Comparison of ENCODE assay signal across 14 mouse cellular contexts in the genomic region with DNA sequence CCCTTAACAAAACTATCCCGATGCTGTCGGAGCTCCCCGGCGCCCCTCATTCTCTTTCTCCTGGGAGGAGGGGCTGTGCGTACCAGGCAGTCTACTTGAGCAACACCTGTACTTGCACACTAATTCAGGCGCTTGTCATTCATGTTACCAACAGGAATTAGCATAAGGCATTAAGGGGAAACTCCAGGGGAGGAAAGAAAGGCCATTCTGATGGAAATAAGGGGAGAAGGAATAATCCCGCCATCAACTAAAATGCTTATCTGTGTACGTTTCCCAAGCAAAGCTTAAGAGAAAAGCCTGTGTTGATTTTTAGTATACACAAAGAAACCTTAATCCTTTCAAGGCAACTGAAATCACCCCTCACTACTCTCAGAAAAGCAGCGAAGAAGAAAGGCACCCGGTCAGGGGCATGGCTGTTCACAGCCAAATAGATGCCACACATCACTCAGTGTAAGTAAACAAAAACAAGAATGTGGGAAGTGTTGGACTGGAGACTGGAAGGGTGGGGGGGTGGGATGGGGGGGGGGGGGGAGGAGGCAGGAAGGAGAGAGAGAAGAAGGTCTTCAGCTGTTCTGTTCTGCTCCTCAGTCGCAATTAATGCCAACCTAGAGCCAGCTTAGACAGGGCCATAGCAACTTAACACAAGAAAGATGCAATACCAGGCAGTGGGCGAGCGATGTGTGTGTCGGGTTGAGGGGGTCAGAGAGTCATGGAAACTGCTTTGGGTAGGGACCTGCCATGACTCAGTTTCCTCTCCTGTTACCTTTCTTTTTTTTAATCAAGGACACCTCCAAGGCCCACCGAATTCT.
A peak's percentile ranks its signal among the peaks of the same experiment; 100 is the strongest.
DNase-seq lines count a peak whose midpoint lies in the region; ATAC-seq and TF ChIP-seq lines count a peak whose summit lies in the region.
"Had no signal": no experiment of that assay in that cellular context is flagged by ENCODE, and none has a peak within 500 bp of the region (broad histone marks: within the 10 kb centered on the region; RNA-seq: fewer than 3 reads in every experiment).

No protein-coding gene starts in this region.

- H3K9ac ChIP-seq in forebrain, postnatal 0 days: 0 out of 2 replicates have a peak overlapping the region, but pooled peaks have one; percentile 0
- no peak overlapping the region for H3K9ac ChIP-seq in limb, embryonic 15.5 days
- peak overlapping the region; percentile 29 for H3K9ac ChIP-seq in neural tube, embryonic 15.5 days (replicated peaks)
- no peak overlapping the region for H3K9ac ChIP-seq in heart, embryonic 11.5 days (ENCODE audit: low read depth, low read length)
- H3K9ac ChIP-seq: heart, embryonic 15.5 days; lung, embryonic 15.5 days had no signal

- no peaks in the 10 kb centered on the region for H3K27me3 ChIP-seq in forebrain, postnatal 0 days (ENCODE audit: insufficient read depth, low read length)
- no peaks in the 10 kb centered on the region for H3K27me3 ChIP-seq in limb, embryonic 15.5 days
- no peaks in the 10 kb centered on the region for H3K27me3 ChIP-seq in neural tube, embryonic 15.5 days (replicated peaks)
- H3K27me3 ChIP-seq in heart, embryonic 11.5 days (ENCODE audit: control insufficient read depth, insufficient read depth, low read length): no peaks in the 10 kb centered on the region
- H3K27me3 ChIP-seq: heart, embryonic 15.5 days; lung, embryonic 15.5 days had no signal

- H3K4me3 ChIP-seq in forebrain, postnatal 0 days (ENCODE audit: low read depth, low read length): peak overlapping the region; percentile 28
- no peak overlapping the region for H3K4me3 ChIP-seq in limb, embryonic 15.5 days
- peak overlapping the region; percentile 33 for H3K4me3 ChIP-seq in neural tube, embryonic 15.5 days (replicated peaks)
- H3K4me3 ChIP-seq in heart, embryonic 11.5 days (ENCODE audit: low read depth, low read length): no peak overlapping the region
- H3K4me3 ChIP-seq: heart, embryonic 15.5 days; lung, embryonic 15.5 days had no signal

- no peaks in the 10 kb centered on the region for H3K36me3 ChIP-seq in forebrain, postnatal 0 days (ENCODE audit: insufficient read depth)
- peaks cover 12% of the 10 kb centered on the region for H3K36me3 ChIP-seq in limb, embryonic 15.5 days
- no peaks in the 10 kb centered on the region for H3K36me3 ChIP-seq in neural tube, embryonic 15.5 days
- H3K36me3 ChIP-seq in heart, embryonic 11.5 days (ENCODE audit: control insufficient read depth, insufficient read depth, low read length): 0 out of 2 replicates have a peak, but pooled peaks cover 5% of the 10 kb centered on the region
- H3K36me3 ChIP-seq: heart, embryonic 15.5 days; lung, embryonic 15.5 days had no signal

- H3K27ac ChIP-seq in forebrain, postnatal 0 days (ENCODE audit: low read depth, low read length): no peak overlapping the region
- H3K27ac ChIP-seq in limb, embryonic 15.5 days: no peak overlapping the region
- H3K27ac ChIP-seq in neural tube, embryonic 15.5 days (replicated peaks): no peak overlapping the region; the same call in 1 of the 2 replicates
- H3K27ac ChIP-seq in heart, embryonic 11.5 days (ENCODE audit: low read depth, low read length): no peak overlapping the region
- H3K27ac ChIP-seq: heart, embryonic 15.5 days; lung, embryonic 15.5 days had no signal

- DNase-seq in embryo, embryonic 10.5 days (ENCODE audit: low spot score): peak; percentile 8
- no peak for DNase-seq in embryo, embryonic 11 days
- no peak for DNase-seq in forebrain, postnatal 0 days
- no peak for DNase-seq in thymus, postnatal 10 days (ENCODE audit: low spot score in 2 of 2)
- no peak for DNase-seq in yolk sac, embryonic 10.5 days (ENCODE audit: low spot score)
- DNase-seq: cerebellum, adult 9-11 months; gastrocnemius, postnatal 25 days; left cerebral cortex, postnatal 4 days had no signal

- peak overlapping the region; percentile 42 for H3K4me2 ChIP-seq in forebrain, postnatal 0 days (ENCODE audit: low read depth)
- peak overlapping the region; percentile 20; the same call in 1 of the 2 replicates for H3K4me2 ChIP-seq in limb, embryonic 15.5 days
- H3K4me2 ChIP-seq in neural tube, embryonic 15.5 days: peak overlapping the region; percentile 56
- H3K4me2 ChIP-seq in heart, embryonic 11.5 days: no peak overlapping the region
- H3K4me2 ChIP-seq: heart, embryonic 15.5 days; lung, embryonic 15.5 days had no signal

- WGBS in forebrain, postnatal 0 days: 12% methylated on average over 15 of the region's 15 CpGs
- WGBS in limb, embryonic 15.5 days: 70% methylated on average over 15 of the region's 15 CpGs
- 25% methylated on average over 15 of the region's 15 CpGs for WGBS in neural tube, embryonic 15.5 days
- WGBS in heart, embryonic 11.5 days (ENCODE audit: insufficient replicate concordance): 73% methylated on average over 15 of the region's 15 CpGs

- H3K4me1 ChIP-seq in forebrain, postnatal 0 days (ENCODE audit: insufficient read depth): peaks cover 19% of the 10 kb centered on the region; the same call in 1 of the 2 replicates
- H3K4me1 ChIP-seq in limb, embryonic 15.5 days: peaks cover 53% of the 10 kb centered on the region
- peaks cover 80% of the 10 kb centered on the region for H3K4me1 ChIP-seq in neural tube, embryonic 15.5 days
- peaks cover 16% of the 10 kb centered on the region for H3K4me1 ChIP-seq in heart, embryonic 11.5 days (ENCODE audit: control insufficient read depth, insufficient read depth, low read length)

- no peaks in the 10 kb centered on the region for H3K9me3 ChIP-seq in forebrain, postnatal 0 days (ENCODE audit: low read length)
- no peaks in the 10 kb centered on the region for H3K9me3 ChIP-seq in limb, embryonic 15.5 days
- no peaks in the 10 kb centered on the region for H3K9me3 ChIP-seq in neural tube, embryonic 15.5 days (replicated peaks)
- H3K9me3 ChIP-seq in heart, embryonic 11.5 days (replicated peaks; ENCODE audit: control insufficient read depth, low read length): no peaks in the 10 kb centered on the region
- H3K9me3 ChIP-seq: heart, embryonic 15.5 days; lung, embryonic 15.5 days had no signal

- peak; percentile 47 for ATAC-seq in forebrain, postnatal 0 days
- ATAC-seq in limb, embryonic 15.5 days (ENCODE audit: insufficient number of reproducible peaks, low FRiP score, low TSS enrichment, low read depth): no peak
- ATAC-seq in neural tube, embryonic 15.5 days (ENCODE audit: low FRiP score): no peak; the same call in 1 of the 2 replicates
- ATAC-seq in heart, embryonic 11.5 days (replicated peaks; ENCODE audit: insufficient number of reproducible peaks, low FRiP score, low TSS enrichment): no peak
- ATAC-seq: intestine, embryonic 16.5 days had no signal

- TF ChIP-seq CTCF in forebrain, postnatal 0 days (IDR thresholded peaks at IDR 0.05; ENCODE audit: low read depth): no peak

Comparison
In these comparisons a context has a peak if more than half of its experiments do, and no peak if none do; other contexts are left out.
1. H3K4me3 ChIP-seq: peak in forebrain, postnatal 0 days (single experiment) and neural tube, embryonic 15.5 days (single experiment); none in limb, embryonic 15.5 days (single experiment) and heart, embryonic 11.5 days (single experiment).
2. H3K9ac ChIP-seq: peak in forebrain, postnatal 0 days (single experiment) and neural tube, embryonic 15.5 days (single experiment); none in limb, embryonic 15.5 days (single experiment) and heart, embryonic 11.5 days (single experiment).